Mouse (Mus musculus) liver, adult 2 months (tissue): ENCODE measurements at regions not wholly inside any gene's neighbourhood (a gene's known extent, or its start where the extent isn't known, plus 50 kb on each side); places are given as distances from the start of the nearest gene placed in this dataset.

Source experiments
- DNase-seq: peaks from one replicate; pipeline ENCODE4 v3.0.0-alpha.2; 2011; ENCODE audit warnings: low read depth, low spot score; ENCODE audit errors: extremely low read depth
- H3K27ac ChIP-seq: fragments of 200-500 bp; replicated peaks from 2 replicates; pipeline ENCODE4 v1.5.1; 2012; ENCODE audit warnings: low read depth, mild to moderate bottlenecking, control low read depth, inconsistent platforms, low read length; ENCODE audit not compliant: insufficient read depth
- H3K27me3 ChIP-seq: fragments of 200-500 bp; 2 replicates; pipeline ENCODE4 v1.6.1; 2012; ENCODE audit warnings: mild to moderate bottlenecking, moderate library complexity, low read length, inconsistent platforms; ENCODE audit not compliant: control insufficient read depth, insufficient read depth
- H3K36me3 ChIP-seq: fragments of 200-500 bp; 2 replicates; pipeline ENCODE4 v1.6.1; 2012; ENCODE audit warnings: low read length, inconsistent platforms; ENCODE audit not compliant: control insufficient read depth, insufficient read depth
- H3K4me1 ChIP-seq: fragments of 200-500 bp; 2 replicates; pipeline ENCODE4 v1.6.1; 2011; ENCODE audit warnings: low read length; ENCODE audit not compliant: control insufficient read depth, insufficient read depth
- H3K4me3 ChIP-seq: fragments of 200-500 bp; 2 replicates; pipeline ENCODE4 v1.5.1; 2011; ENCODE audit warnings: low read depth, mild to moderate bottlenecking, control low read depth, low read length, moderate library complexity; ENCODE audit not compliant: insufficient read depth
- H3K79me2 ChIP-seq: fragments of 200-500 bp; 2 replicates; pipeline ENCODE4 v1.6.1; 2012; ENCODE audit warnings: inconsistent platforms, mild to moderate bottlenecking, low read length, moderate library complexity; ENCODE audit not compliant: control insufficient read depth, insufficient read depth
- H3K9ac ChIP-seq: fragments of 200-500 bp; 2 replicates; pipeline ENCODE4 v1.6.1; 2012; ENCODE audit warnings: low read depth, mild to moderate bottlenecking, control low read depth, inconsistent platforms, low read length
- CTCF ChIP-seq: fragments of 200-500 bp; IDR thresholded peaks from 2 replicates; pipeline ENCODE4 v1.5.1; 2011; ENCODE audit warnings: low read depth, low read length, control low read depth
- POLR2A ChIP-seq: fragments of 200-500 bp; IDR thresholded peaks from 2 replicates; pipeline ENCODE4 v1.6.1; 2011; ENCODE audit warnings: low read length, control low read depth; ENCODE audit not compliant: insufficient read depth; ENCODE audit errors: extremely low read depth
- WGBS: fragments of 180-500 bp; shearing (Covaris S2); methylation state at CpG from one replicate; pipeline ENCODE4 v1.1.7; 2018; 5-methylcytosine and 5-hydroxymethylcytosine counted together

- H3K36me3 ChIP-seq = no peaks in the 10 kb centered on the region
- no peaks in the 10 kb centered on the region for H3K79me2 ChIP-seq
- H3K4me1 ChIP-seq = no peaks in the 10 kb centered on the region
- no peak overlapping the region for H3K27ac ChIP-seq
- H3K4me3 ChIP-seq = no peak overlapping the region
- H3K27me3 ChIP-seq = no peaks in the 10 kb centered on the region
- H3K9ac ChIP-seq = no peak overlapping the region
- WGBS = 86% methylated on average over 6 of the region's 6 CpGs
- TF ChIP-seq CTCF (no peak), POLR2A (no peak)
- no peak for DNase-seq
Observed at GRCm38 (mm10) chr15:93845801-93846200, 250.1 kb upstream of the Prickle1 start.

DNA sequence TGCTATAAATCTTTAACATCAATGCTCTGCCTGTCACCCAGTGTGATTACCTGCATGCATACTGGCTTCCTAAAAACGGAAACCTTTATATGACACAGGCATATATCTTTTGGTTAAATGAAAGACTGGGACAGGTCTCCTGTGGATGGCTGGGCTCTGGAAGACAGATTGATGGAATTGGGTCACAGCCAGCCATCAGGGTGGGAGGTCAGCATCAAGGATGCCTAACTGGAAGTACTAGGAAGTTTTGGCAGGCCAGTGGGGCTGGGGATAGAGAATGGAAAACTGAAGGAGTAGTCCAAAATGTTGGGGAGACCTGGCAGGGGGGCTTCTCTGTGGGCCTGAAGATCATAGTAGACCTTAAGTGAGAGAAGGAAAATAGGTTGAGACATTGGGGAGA, 237.3 kb upstream of the Prickle1 start:
- no peaks in the 10 kb centered on the region; the same call in 1 of the 2 replicates for H3K27me3 ChIP-seq
- no peak for TF ChIP-seq CTCF
- no peak for TF ChIP-seq POLR2A
- no peak for DNase-seq
- H3K79me2 ChIP-seq = no peaks in the 10 kb centered on the region
- no peak overlapping the region for H3K9ac ChIP-seq
- H3K27ac ChIP-seq = no peak overlapping the region
- WGBS = 94% methylated on average over 1 of the region's 1 CpGs
- no peaks in the 10 kb centered on the region for H3K4me1 ChIP-seq
- no peak overlapping the region for H3K4me3 ChIP-seq
- H3K36me3 ChIP-seq = no peaks in the 10 kb centered on the region

DNA sequence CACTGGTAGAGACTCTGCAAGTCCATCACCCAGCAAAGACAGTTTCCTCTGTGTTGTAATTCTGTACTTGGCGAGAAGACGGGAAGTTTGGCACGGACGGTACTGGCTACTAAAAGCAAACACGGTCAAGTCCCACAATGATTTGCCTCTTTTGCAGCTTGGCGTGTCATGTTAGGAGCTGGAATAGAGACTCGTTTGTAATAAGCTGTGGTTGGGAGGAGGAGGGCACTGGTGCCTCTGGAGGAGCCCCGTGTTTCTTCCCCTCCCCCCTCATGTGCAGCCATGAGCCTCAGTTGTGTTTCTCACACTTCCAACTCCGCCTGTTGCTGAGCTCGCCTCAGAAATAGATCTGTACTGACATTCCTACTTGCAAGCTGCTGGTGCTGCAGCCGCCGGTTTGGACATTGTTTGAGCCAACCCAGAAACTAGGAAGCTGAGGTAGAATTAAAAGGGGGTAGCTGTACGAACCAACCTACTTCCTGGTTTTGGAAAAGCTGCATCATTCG, 236.8 kb upstream of the Prickle1 start:
- WGBS = 76% methylated on average over 14 of the region's 14 CpGs
- Histone ChIP-seq H3K27ac (no peak overlapping the region), H3K27me3 (no peaks in the 10 kb centered on the region; the same call in 1 of the 2 replicates), H3K4me3 (no peak overlapping the region), H3K36me3 (no peaks in the 10 kb centered on the region), H3K4me1 (no peaks in the 10 kb centered on the region), H3K9ac (no peak overlapping the region), H3K79me2 (no peaks in the 10 kb centered on the region)
- no peak for DNase-seq
- TF ChIP-seq POLR2A = no peak

DNA sequence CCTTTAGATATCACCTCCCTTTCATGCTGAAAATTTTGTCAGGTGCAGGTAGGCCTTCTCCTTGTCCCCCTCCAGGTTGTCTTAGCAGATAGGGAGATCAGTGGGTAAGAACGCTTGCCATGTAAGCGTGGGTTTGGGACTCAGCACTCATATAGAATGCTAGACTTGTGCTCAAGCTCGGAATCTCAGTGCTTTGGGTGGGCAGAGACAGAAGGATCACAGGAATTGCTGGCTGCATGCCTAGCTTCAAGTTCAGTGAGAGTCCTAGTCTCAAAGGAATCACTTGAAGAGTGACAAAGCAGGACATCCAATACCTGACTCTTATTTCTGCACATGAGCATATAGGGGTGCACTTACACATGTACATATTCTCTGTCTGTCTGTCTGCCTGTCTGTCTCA, 235.5 kb upstream of the Prickle1 start:
- 78% methylated on average over 3 of the region's 3 CpGs for WGBS

GRCm38 (mm10) chr15:93824729-93825694, 229.3 kb upstream of the Prickle1 start:
- Histone ChIP-seq H3K9ac (peak overlapping the region; percentile 34; the same call in 1 of the 2 replicates), H3K27ac (peak overlapping the region; percentile 41; the same call in 1 of the 2 replicates), H3K27me3 (no peaks in the 10 kb centered on the region), H3K36me3 (no peaks in the 10 kb centered on the region), H3K4me3 (no peak overlapping the region), H3K79me2 (no peaks in the 10 kb centered on the region), H3K4me1 (no peaks in the 10 kb centered on the region)
- TF ChIP-seq POLR2A (no peak), CTCF (no peak)
- DNase-seq = peak; percentile 8
- 64% methylated on average over 28 of the region's 28 CpGs for WGBS

More for the DNA sequence above, 235.5 kb upstream of the Prickle1 start:
- Histone ChIP-seq H3K4me3 (no peak overlapping the region), H3K27ac (no peak overlapping the region), H3K36me3 (no peaks in the 10 kb centered on the region), H3K4me1 (no peaks in the 10 kb centered on the region), H3K9ac (no peak overlapping the region), H3K27me3 (no peaks in the 10 kb centered on the region; the same call in 1 of the 2 replicates), H3K79me2 (no peaks in the 10 kb centered on the region)
- DNase-seq = no peak
- TF ChIP-seq POLR2A (no peak), CTCF (no peak)

- Histone ChIP-seq H3K9ac (no peak overlapping the region), H3K36me3 (no peaks in the 10 kb centered on the region), H3K4me1 (no peaks in the 10 kb centered on the region), H3K27me3 (no peaks in the 10 kb centered on the region), H3K79me2 (no peaks in the 10 kb centered on the region), H3K4me3 (no peak overlapping the region), H3K27ac (no peak overlapping the region)
- WGBS = 61% methylated on average over 6 of the region's 6 CpGs
- TF ChIP-seq CTCF (no peak), POLR2A (no peak)
- no peak for DNase-seq
Observed at GRCm38 (mm10) chr15:93821236-93821635, 225.5 kb upstream of the Prickle1 start.
